Comparison of ENCODE assay signal across 8 mouse cellular contexts in the genomic region with DNA sequence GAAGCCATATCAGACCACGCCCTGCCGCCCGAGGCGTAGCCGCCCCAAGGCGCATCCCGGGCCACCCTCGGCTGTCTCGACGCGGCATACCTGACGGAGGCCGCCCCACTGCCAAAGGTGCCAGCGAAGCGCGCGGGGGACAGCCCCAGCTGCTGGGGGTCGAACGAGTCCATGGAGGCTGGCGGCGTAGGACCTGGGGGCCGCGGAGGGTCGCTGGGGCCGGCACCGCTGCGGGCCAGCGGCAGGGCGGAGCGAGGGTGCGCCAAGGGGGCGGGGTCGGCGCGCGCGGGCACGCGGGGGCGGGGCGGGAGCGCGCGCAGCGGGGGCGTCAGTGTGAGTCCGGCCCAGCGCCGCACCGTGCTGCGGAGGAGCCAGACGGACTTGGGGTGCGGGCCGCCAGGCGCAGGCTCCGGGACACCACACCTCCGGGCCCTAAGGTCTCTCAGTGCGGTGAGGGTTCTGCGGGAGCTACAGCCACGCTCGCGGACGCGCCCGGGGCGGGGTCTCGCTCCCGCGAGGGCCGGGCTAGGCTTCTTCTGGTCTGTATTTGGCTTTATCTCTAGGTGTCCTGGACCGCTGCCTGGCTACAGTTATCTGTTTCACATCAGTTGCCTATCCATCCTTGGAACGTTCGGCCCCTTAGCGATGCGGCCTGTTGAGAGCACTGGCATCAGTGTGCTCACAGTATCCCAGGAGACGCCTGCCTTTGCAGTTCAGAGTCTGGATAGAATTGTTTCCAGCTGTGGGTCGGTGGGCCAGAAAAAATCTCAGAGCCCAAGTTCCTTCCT.
DNase-seq lines count a peak whose midpoint lies in the region; ATAC-seq and TF ChIP-seq lines count a peak whose summit lies in the region.

No protein-coding gene starts in this region.

- peak; percentile 90 for DNase-seq in adrenal gland, postnatal 10 days
- peak; percentile 88 for DNase-seq in embryo, embryonic 9.5 days (ENCODE audit: extremely low spot score)
- DNase-seq in left cerebral cortex, postnatal 36 days (ENCODE audit: low spot score in 2 of 2) = peak; percentile 86 to 89
- peak; percentile 88 for DNase-seq in midbrain, embryonic 10.5 days (ENCODE audit: low spot score)
- DNase-seq in right cerebral cortex, postnatal 36 days (ENCODE audit: low spot score in 2 of 2) = peak; percentile 60 to 69
- DNase-seq in yolk sac, embryonic 10.5 days (ENCODE audit: low spot score) = peak; percentile 88

- no peak for TF ChIP-seq CTCF in intestine, postnatal 0 days (IDR thresholded peaks at IDR 0.05; ENCODE audit: low read depth)

- no peaks in the 10 kb centered on the region; the same call in 1 of the 2 replicates for H3K4me1 ChIP-seq in intestine, postnatal 0 days (replicated peaks; ENCODE audit: control insufficient read depth, insufficient read depth, low read length)
- peaks cover 25% of the 10 kb centered on the region for H3K4me1 ChIP-seq in midbrain, embryonic 10.5 days

- H3K9ac ChIP-seq in intestine, postnatal 0 days (ENCODE audit: low read depth, low read length) = peak overlapping the region; percentile 63

- under 1% methylated on average over 50 of the region's 77 CpGs for WGBS in intestine, postnatal 0 days
- WGBS in midbrain, embryonic 10.5 days = under 1% methylated on average over 77 of the region's 77 CpGs

- peak overlapping the region; percentile 84 for H3K4me2 ChIP-seq in intestine, postnatal 0 days (replicated peaks; ENCODE audit: low read depth)

- H3K4me3 ChIP-seq in intestine, postnatal 0 days (ENCODE audit: low read depth, low read length) = peak overlapping the region; percentile 91
- H3K4me3 ChIP-seq in midbrain, embryonic 10.5 days = peak overlapping the region; percentile 98

- H3K27me3 ChIP-seq in intestine, postnatal 0 days (replicated peaks; ENCODE audit: control insufficient read depth, insufficient read depth, low read length) = no peaks in the 10 kb centered on the region
- H3K27me3 ChIP-seq in midbrain, embryonic 10.5 days (ENCODE audit: low read depth, poor library complexity, severe bottlenecking) = 0 out of 2 replicates have a peak, but pooled peaks cover 13% of the 10 kb centered on the region

- peaks cover 9% of the 10 kb centered on the region; the same call in 1 of the 2 replicates for H3K36me3 ChIP-seq in intestine, postnatal 0 days (ENCODE audit: control insufficient read depth, insufficient read depth)
- H3K36me3 ChIP-seq in midbrain, embryonic 10.5 days = peaks cover 16% of the 10 kb centered on the region; the same call in 1 of the 2 replicates

- intact Hi-C loops in left cerebral cortex, postnatal 36 days (cut with DNase I) = loop anchor here (2.0 to 5.0 kb wide), 2 partner anchors 67 to 112 kb away; partner anchors contain the start of genes 4930402H24Rik and Atrn

- H3K9me3 ChIP-seq in intestine, postnatal 0 days (ENCODE audit: control insufficient read depth) = no peaks in the 10 kb centered on the region
- no peaks in the 10 kb centered on the region for H3K9me3 ChIP-seq in midbrain, embryonic 10.5 days (replicated peaks)

- peak overlapping the region; percentile 71 for H3K27ac ChIP-seq in intestine, postnatal 0 days (ENCODE audit: low read depth, low read length)
- H3K27ac ChIP-seq in midbrain, embryonic 10.5 days (replicated peaks) = peak overlapping the region; percentile 95

- ATAC-seq in granulocyte monocyte progenitor cell, adult 5-6 weeks (replicated peaks; ENCODE audit: poor library complexity, severe bottlenecking) = peak; percentile 85
- peak; percentile 92 for ATAC-seq in intestine, postnatal 0 days

Comparison
In these comparisons a context has a peak if more than half of its experiments do, and no peak if none do; other contexts are left out.
1. Peak in every context shown above with its lines: DNase-seq, ATAC-seq, H3K4me3 ChIP-seq and H3K27ac ChIP-seq.